Mouse (Mus musculus) lung, embryonic 14.5 days (tissue): Measurements from ENCODE around the gene AC124502.3. TPM values are rescaled to one million over a fixed set of nuclear protein-coding genes. Genes with fewer than 3 reads are reported as not detected.
A peak's percentile ranks its signal among the peaks of the same experiment; 100 is the strongest.

Experiments used
- ATAC-seq: fragments of 200-750 bp; cut with Nextera tagmentation; 2 replicates; pipeline ENCODE4 v1.8.0; 2017; ENCODE audit warnings: mild to moderate bottlenecking, moderate TSS enrichment, moderate library complexity; ENCODE audit not compliant: insufficient read depth
- DNase-seq: peaks from one replicate; pipeline ENCODE4 v3.0.0-alpha.2; 2015
- H3K27ac ChIP-seq: fragments of 300-500 bp; sonication (generic); 2 replicates; pipeline ENCODE4 v1.5.1; 2014; ENCODE audit warnings: low read depth, mild to moderate bottlenecking, moderate library complexity
- H3K27me3 ChIP-seq: fragments of 300-500 bp; sonication (generic); 2 replicates; pipeline ENCODE4 v1.6.1; 2014; ENCODE audit warnings: low read length, control low read depth; ENCODE audit not compliant: insufficient read depth
- H3K36me3 ChIP-seq: fragments of 300-500 bp; sonication (generic); 2 replicates; pipeline ENCODE4 v1.6.1; 2014; ENCODE audit warnings: control low read depth; ENCODE audit not compliant: insufficient read depth
- H3K4me1 ChIP-seq: fragments of 300-500 bp; sonication (generic); 2 replicates; pipeline ENCODE4 v1.6.1; 2014; ENCODE audit warnings: antibody characterized with exemption, control low read depth; ENCODE audit not compliant: insufficient read depth
- H3K4me2 ChIP-seq: fragments of 300-500 bp; sonication (generic); 2 replicates; pipeline ENCODE4 v1.6.1; 2014; ENCODE audit warnings: mild to moderate bottlenecking
- H3K4me3 ChIP-seq: fragments of 300-500 bp; sonication (generic); 2 replicates; pipeline ENCODE4 v1.5.1; 2014; ENCODE audit warnings: low read depth, low read length
- H3K9ac ChIP-seq: fragments of 300-500 bp; sonication (generic); 2 replicates; pipeline ENCODE4 v1.6.1; 2014
- H3K9me3 ChIP-seq: fragments of 300-500 bp; sonication (generic); 2 replicates; pipeline ENCODE4 v1.6.1; 2016; ENCODE audit warnings: low read depth, low read length, control low read depth
- CTCF ChIP-seq: IDR thresholded peaks from 2 replicates; pipeline ENCODE4 v1.5.1; 2016; ENCODE audit warnings: antibody characterized with exemption, low read depth
- WGBS: fragments of 180-500 bp; shearing (Covaris S2); extraction: QIAGEN DNeasy Blood & Tissue Kit; methylation state at CpG from one replicate; pipeline ENCODE4 v1.1.7; 2014; 5-methylcytosine and 5-hydroxymethylcytosine counted together
- polyA plus RNA-seq: library from polyadenylated mRNA; unstranded; fragments of >200 nt; fragmentation: Nextera tagmentation; extraction: Ambion mirVana; gene quantifications from 2 replicates; pipeline ENCODE4 v1.2.1, GENCODE M21; 2014

AC124502.3 gene
- polyA plus RNA-seq, 1 experiment from 2014 or later: 1.8 TPM

- ATAC-seq: peak; percentile 62
- Histone ChIP-seq H3K27ac (peak overlapping the region; percentile 61), H3K9ac (no peak overlapping the region; the same call in 1 of the 2 replicates)
These were observed 22.4 kb upstream of the AC124502.3 start for GRCm38 (mm10) chr19:5016221-5016742.

GRCm38 (mm10) chr19:5016782-5017181 lies 21.9 kb upstream of the AC124502.3 start:
- DNase-seq (peak; percentile 89), ATAC-seq (no peak; the same call in 1 of the 2 replicates)
- H3K27me3 ChIP-seq: no peaks in the 10 kb centered on the region
- TF ChIP-seq CTCF: peak; percentile 79
- peak overlapping the region; percentile 40 for H3K4me2 ChIP-seq
- no peak overlapping the region for H3K9ac ChIP-seq
- 25% methylated on average over 12 of the region's 12 CpGs for WGBS
- H3K27ac ChIP-seq: peak overlapping the region; percentile 61
- no peaks in the 10 kb centered on the region for H3K36me3 ChIP-seq
- no peak overlapping the region for H3K4me3 ChIP-seq
- H3K9me3 ChIP-seq: no peaks in the 10 kb centered on the region
- H3K4me1 ChIP-seq: peaks cover 8% of the 10 kb centered on the region

More at GRCm38 (mm10) chr19:5016221-5016742, 22.4 kb upstream of the AC124502.3 start:
- peak overlapping the region; percentile 40 for H3K4me2 ChIP-seq
- 23% methylated on average over 10 of the region's 10 CpGs for WGBS
- no peaks in the 10 kb centered on the region for H3K9me3 ChIP-seq
- H3K4me3 ChIP-seq: no peak overlapping the region
- peak; percentile 62 for DNase-seq
- no peaks in the 10 kb centered on the region for H3K36me3 ChIP-seq
- H3K27me3 ChIP-seq: no peaks in the 10 kb centered on the region
- peaks cover 8% of the 10 kb centered on the region for H3K4me1 ChIP-seq
- no peak for TF ChIP-seq CTCF

DNA sequence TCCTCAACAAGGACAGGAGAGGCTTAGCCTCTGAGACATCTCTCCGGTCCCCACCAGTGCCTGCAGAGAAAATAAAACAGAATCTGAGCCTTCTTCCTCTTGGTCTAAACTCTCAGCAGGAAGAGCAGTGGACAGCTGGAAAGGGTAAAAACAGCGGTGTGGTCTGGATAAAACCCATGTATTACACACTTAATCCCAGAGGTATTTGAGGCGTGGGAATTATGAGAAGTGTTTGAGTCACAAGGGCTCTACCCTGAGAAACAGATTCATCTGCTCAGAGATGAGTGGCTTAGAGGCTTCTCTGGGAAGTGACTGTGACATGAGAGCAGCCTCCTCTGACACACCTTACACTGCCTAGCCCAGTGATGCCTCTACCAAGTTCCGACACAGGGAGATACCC lies 21.1 kb upstream of the AC124502.3 start:
- Histone ChIP-seq H3K4me3 (no peak overlapping the region), H3K27me3 (no peaks in the 10 kb centered on the region), H3K4me2 (no peak overlapping the region), H3K9ac (no peak overlapping the region), H3K9me3 (no peaks in the 10 kb centered on the region), H3K27ac (no peak overlapping the region), H3K36me3 (no peaks in the 10 kb centered on the region), H3K4me1 (peaks cover 8% of the 10 kb centered on the region)
- ATAC-seq (no peak), DNase-seq (no peak)
- TF ChIP-seq CTCF: no peak
- 81% methylated on average over 4 of the region's 4 CpGs for WGBS

- no peak for DNase-seq
- Histone ChIP-seq H3K4me2 (no peak overlapping the region), H3K27me3 (no peaks in the 10 kb centered on the region), H3K4me1 (peaks cover 8% of the 10 kb centered on the region), H3K4me3 (no peak overlapping the region), H3K9ac (no peak overlapping the region), H3K36me3 (no peaks in the 10 kb centered on the region), H3K9me3 (no peaks in the 10 kb centered on the region), H3K27ac (no peak overlapping the region)
- 73% methylated on average over 3 of the region's 3 CpGs for WGBS
- no peak for TF ChIP-seq CTCF
- ATAC-seq: no peak
These were observed 20.5 kb upstream of the AC124502.3 start for GRCm38 (mm10) chr19:5018191-5018590.

GRCm38 (mm10) chr19:5021416-5021815 lies 17.3 kb upstream of the AC124502.3 start:
- Histone ChIP-seq H3K4me3 (no peak overlapping the region), H3K4me1 (peaks cover 5% of the 10 kb centered on the region), H3K27me3 (no peaks in the 10 kb centered on the region), H3K36me3 (0 out of 2 replicates have a peak, but pooled peaks cover 3% of the 10 kb centered on the region), H3K4me2 (no peak overlapping the region), H3K9ac (no peak overlapping the region; the same call in 1 of the 2 replicates), H3K27ac (no peak overlapping the region), H3K9me3 (no peaks in the 10 kb centered on the region)
- 74% methylated on average over 2 of the region's 2 CpGs for WGBS
- peak; percentile 70 for DNase-seq
- ATAC-seq: no peak
- TF ChIP-seq CTCF: no peak

- Histone ChIP-seq H3K4me3 (peak within 1 kb of the TSS; percentile 68), H3K4me2 (peak within 1 kb of the TSS; percentile 92), H3K9ac (peak within 1 kb of the TSS; percentile 49), H3K4me1 (peaks cover 4% of the 10 kb centered on the region; the same call in 1 of the 2 replicates), H3K27me3 (no peaks in the 10 kb centered on the region), H3K36me3 (peaks cover 20% of the 10 kb centered on the region), H3K9me3 (no peaks in the 10 kb centered on the region), H3K27ac (peak within 1 kb of the TSS; percentile 71)
- peak; percentile 96 for ATAC-seq
- 0% methylated on average over 62 of the region's 62 CpGs for WGBS
- TF ChIP-seq CTCF: no peak
- peak; percentile 97 for DNase-seq
These were observed 14.8 kb upstream of the AC124502.3 start, which contains the start of gene Slc29a2 for GRCm38 (mm10) chr19:5023621-5024479. Gene Slc29a2 (plus strand): TSS chr19:5023860.

- H3K4me3 ChIP-seq: no peak overlapping the region
- no peak overlapping the region for H3K9ac ChIP-seq
- ATAC-seq (no peak), DNase-seq (no peak)
- H3K4me2 ChIP-seq: no peak overlapping the region
- TF ChIP-seq CTCF: no peak
- H3K4me1 ChIP-seq: peaks cover 4% of the 10 kb centered on the region; the same call in 1 of the 2 replicates
- H3K9me3 ChIP-seq: no peaks in the 10 kb centered on the region
- H3K36me3 ChIP-seq: peaks cover 38% of the 10 kb centered on the region
- 82% methylated on average over 8 of the region's 8 CpGs for WGBS
- H3K27ac ChIP-seq: no peak overlapping the region
- no peaks in the 10 kb centered on the region for H3K27me3 ChIP-seq
These were observed 12.6 kb upstream of the AC124502.3 start for GRCm38 (mm10) chr19:5026111-5026510.
